Mouse (Mus musculus) left cerebral cortex, adult 9 months (tissue): Measurements from ENCODE around the gene Kxd1.

ENCODE experiments used
- DNase-seq, 2 experiments: peaks; one replicate each; pipeline ENCODE4 v3.0.0; 2022; ENCODE audit warnings: low spot score in 2 of 2

The Kxd1 gene

DNA sequence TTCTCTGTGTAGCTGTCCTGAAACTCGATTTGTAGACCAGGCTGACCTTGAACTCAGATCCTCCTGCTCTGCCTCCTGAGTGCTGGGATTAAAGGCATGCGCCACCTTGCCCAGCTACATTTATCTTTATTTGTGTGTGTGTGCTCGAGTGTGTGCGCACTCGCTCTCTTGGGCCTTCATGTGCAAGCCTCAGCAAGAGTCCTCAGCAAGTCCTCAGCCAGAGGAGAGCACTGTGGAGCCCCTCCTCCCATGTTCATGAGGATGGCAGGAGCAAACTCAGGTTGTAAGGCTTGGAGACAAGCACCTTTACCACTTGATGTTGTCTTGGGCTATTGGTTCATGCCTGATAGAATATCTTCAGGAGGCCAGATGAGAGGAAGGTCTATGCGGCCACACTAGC is 20.0 kb upstream of the Kxd1 start:
- DNase-seq, result no peak

DNA sequence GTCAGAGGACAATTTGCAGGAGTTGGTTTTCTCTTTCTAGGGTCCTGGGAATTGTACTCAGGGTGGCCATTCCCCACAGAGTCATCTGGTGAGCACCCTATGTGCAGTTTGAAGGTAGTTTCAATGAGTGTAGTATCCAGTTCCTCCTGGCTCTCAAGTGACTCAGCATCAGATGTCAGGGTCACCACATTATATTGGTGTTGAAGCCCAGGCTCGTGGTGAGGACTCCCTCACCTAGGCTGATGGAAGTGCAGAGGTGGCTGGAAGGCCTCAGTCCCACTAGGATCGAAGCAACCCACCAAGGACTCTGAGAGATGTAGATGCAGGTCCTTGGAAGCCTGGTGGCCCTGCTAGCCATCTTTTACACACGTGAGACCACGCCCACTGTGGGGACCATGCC is 18.7 kb upstream of the Kxd1 start:
- DNase-seq, result no peak

DNA sequence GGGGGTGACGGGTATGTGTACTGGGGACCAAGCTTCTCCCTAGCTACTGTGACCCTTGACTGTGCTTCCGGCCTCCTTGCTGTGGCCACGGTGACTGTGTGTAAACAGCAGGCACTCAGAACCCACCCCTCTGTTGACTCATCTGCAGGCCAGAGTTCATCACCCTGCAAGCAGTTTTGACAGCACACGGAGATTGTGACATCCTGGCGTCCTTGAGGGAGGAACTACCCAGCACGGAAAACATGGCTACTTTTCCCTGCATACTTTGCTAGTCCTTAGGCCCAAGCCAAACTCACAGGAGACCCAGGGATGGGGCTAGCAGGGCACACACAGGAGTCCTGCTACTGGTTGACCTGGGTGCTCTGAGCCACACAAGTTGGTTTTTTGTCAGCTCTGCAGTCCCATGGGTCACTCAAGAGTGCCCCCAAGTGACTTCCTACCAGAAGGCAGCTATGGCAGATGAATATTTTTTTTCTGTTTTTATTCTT is 16.5 kb upstream of the Kxd1 start:
- DNase-seq, result no peak

DNA sequence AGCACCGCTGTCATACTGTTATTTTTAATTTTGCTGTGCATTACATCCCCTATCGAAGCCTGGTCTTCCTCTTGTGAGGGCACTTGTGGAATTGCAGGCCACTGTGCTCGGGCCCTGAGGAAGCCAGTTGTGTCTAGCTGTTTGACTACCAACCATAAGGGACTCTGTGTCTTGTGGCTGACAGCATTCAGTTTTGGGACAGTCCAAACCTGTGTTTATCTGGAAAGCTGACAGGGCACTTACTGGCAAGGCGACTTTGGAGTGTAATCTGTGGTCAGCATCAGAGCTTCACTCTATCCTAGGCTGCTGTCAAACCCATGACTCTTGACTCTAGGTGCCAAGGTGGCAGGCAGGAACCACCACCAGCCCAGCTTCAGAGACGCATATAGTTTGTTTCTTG is 13.3 kb upstream of the Kxd1 start:
- DNase-seq, result no peak

DNA sequence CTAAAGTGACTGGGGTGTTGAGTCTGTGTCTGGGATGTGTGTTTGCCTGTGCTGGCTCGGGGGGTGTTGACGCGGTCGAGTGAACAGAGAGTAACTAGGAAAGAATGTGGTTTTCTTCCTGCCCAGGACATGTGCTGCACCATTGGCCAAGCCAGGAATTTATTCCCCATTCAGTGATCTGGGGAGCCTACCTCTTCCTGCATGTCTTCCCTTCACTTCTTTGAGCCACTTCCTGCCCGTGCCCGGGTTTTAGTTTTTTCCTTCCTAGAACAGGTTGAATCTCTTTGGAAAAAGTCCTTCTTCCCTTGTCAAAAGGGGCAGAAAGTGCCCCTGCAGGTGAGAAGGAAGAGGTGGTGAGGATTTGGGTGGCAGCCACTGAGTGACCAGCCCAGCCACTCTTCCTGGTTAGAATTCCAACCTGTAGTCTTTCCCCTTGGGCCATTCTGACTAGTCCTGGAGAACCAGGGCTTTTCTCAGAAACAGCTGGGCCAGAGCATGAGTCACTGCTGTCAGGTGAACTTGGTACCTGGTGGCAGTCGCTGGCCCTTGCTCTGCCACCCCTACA is 12.8 kb upstream of the Kxd1 start:
- no peak for DNase-seq

DNA sequence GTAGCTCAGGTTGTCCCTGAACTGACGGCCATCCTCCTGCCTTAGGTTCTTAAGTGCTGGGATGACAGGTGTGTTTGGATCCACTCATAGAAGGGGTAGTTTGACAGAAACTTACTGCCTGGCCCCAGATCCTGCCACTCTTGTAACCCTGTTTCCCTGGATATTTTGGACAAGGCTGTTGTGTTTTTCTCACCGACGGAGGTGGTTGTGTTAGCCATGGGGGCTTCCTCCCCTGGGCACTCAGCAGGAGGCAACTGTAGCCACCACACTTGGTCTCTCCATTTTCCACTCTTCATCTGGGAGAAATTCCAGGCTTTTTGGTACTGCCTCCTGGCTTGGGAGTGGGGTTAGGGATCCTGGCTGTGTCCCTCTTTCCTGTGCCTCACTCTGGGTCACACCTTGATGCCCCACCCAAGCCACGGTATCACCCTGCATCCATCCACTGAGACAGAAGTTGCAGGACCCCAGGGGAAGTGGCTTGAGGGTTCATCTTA is 12.3 kb upstream of the Kxd1 start:
- DNase-seq, result no peak

DNA sequence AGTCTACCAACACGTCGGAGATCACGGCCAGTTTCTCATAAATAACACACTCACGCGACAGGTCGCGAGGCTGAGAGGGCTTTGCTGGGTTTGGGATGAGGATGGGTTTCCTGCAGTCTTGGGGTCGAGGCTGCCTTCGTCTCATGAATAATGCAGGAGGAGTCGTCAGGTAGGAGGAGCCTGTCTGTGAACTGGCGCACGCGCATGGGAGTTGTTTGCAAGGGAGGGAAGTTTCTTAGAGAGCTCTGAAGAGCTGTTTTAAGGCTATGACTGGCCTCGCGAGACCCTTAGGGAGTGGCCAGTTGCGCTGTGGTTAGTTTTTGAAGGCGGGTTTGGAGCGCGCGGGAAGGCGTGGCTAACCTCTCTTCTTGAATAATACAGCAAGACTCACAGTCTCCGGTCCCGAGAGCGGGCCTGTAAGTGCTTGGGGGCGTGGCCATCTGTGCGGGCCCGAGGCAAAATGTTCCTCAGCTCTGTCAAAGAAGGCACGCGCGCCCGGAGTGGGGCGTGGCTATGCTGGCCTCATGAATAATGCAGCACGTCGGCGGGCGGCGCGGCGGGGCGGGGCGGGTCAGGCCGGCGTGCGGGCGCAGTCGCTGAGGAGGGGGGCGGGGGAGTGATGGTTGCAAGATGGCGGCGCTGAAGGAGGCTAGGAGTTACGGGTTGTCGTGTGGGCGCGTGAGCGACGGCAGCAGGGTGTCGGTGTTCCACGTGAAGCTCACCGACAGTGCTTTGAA is 11.5 kb upstream of the Kxd1 start, which contains the start of gene Ell:
Gene Ell, plus strand, starts transcription at position 381 of the 737 bp plus-strand sequence.
- peak; percentile 99 to 100 for DNase-seq

DNA sequence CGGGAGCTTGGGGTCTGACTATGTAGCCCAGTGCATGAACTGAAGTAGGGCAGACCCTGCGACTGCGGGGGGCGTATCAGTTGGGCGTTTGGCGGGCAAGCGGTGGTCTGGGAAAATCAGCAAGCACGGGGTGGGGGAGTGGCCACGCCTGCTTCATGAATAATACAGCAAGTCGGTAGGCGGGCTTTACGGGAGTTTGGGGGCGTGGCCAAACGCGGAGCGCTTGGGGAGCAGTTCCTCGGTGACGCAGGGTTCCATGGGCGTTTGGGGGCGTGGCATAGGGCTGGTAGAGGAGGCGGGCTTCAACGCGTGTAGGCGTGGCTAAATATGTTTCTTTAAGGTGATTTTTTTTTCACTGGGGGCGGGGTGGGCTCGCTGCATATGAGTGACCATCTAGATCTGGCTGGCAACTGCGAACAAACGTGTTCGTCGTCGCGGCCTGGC is 10.9 kb upstream of the Kxd1 start:
- DNase-seq, result peak; percentile 97 to 99

DNA sequence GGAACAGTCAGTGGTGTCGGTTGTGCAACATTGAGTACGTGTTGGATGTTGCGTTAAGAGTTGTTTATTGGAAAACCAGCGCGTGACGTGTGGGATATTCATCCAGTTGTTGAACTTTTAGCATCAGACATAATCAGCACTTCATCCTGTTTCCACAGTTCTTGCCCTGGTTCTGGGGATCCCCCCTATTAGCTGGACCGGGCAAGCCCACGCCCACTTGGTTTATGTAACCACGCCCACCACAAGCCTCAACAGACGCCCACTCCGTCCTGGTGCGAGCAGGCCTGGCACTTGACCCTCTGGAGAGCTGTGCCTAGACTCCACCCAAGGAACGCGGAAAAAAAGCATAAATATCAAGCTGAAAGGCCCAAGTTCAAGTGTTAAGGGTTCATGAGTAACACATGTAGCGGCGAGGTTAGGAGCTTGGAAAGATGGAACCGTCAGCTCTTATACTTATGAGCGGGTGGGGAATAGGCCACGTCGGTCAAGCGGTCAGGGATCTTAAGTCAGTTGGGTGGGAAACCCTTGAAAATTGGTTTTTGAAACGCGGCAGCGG is 10.3 kb upstream of the Kxd1 start:
- DNase-seq, result no peak

DNA sequence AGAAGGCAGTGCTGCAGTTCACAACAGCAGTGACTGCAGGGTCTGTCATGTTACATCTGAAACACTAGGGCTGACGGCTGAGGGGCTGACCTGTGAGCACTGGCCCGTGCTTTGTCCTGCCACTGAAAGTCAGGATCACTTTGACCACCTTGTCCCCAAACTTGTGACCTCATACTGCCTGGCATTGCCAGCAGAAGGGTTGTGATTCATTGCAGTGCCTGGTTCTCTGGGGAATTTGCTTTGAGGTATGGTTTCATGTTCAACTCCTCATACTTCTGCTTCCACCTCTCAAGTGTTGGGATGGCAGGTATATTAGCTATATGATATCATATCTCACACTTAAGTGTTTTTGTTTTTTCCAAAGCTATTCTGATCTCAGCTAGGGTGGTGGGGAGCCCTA is 7.9 kb upstream of the Kxd1 start:
- no peak for DNase-seq

DNA sequence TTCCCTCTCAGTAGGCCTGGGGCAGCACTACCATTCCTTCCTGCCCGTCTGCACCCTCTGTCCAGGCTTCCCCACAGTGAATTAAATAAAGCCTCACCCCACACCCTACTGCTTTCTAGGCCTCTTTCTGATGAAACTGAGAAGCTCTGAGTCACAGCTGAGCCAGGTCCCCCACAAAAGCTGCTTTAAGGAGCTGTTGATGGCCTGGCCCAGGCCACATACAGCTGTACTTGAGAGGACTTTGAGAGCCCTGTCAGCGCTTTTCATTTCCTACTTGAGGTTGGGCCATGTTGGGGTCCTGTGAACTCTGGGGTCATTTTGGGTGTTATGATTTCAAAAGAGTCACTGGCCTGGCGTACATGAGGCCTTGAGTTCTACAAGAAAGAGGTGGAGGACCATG is 7.5 kb upstream of the Kxd1 start:
- no peak for DNase-seq

DNA sequence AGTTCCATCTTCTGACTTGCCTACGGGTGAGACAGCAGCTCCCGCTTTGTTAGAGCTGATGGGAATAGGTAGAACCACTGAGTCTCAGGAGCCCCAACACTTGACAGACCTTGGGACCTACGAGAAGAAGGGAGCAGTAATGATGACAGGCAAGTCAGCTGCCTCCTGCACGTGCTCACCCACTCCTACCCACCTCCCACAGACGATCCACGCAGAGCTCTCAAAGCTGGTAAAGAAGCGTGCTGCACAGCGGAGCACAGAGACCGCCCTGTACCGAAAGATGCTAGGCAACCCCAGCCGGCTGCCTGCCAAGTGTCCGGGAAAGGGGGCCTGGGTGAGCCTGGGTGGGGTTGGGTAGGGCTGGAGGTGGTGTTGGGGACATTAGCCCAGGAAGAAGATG is 6.5 kb upstream of the Kxd1 start:
- no peak for DNase-seq

DNA sequence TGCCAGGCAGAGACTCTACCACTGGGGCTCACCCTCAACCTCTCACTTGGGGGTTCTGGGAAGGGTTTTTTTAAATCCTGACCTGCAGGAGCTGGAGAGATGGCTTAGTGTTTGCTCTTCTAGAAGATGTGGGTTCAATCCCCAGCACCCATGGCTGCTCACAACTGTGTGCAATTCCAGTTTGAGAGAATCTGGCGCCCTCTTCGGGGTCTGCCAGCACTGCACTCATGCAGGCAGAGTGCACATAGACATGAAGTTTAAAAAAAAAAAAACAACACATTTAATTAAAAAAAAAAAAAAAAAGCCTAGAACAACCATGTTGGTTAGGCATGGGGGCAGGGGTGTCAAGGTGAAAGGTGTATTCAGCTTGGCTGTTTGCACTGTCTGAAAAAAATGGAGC is 2.6 kb upstream of the Kxd1 start:
- no peak for DNase-seq

DNA sequence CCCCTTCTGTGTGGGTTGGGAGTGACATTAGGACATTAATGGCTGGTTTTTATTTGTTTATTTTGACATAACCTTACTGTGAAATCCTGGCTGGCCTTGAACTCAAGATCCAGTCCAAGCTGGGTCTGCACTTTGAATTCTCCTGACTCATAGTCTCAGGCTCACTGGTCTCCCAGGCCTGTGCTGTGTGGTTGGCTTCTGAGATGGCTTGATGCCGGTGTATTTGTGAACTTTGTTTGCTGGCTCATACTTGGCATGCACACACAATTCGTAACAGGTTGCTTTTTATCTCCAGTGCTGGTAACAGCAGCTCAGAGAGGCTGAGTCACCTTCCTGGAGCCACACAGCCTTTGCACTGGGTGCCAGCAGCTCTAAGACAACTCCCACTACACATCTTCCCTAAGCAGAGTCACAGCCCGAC is 2.0 kb upstream of the Kxd1 start:
- no peak for DNase-seq

DNA sequence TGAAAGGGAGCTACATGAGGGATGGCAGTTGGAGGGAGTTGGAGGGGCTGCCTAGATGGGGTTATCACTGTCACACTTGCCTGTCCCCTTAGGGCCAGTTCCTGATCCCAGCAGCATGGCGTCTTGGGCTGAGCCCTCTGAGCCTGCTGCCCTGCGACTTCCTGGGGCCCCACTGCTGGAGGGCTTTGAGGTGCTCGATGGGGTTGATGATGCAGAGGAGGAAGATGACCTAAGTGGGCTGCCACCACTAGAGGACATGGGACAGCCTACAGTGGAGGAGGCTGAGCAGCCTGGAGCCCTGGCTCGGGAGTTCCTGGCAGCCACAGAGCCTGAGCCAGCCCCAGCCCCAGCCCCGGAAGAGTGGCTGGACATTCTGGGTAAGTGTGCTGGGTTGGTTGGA is 1.5 kb upstream of the Kxd1 start:
- no peak for DNase-seq

DNA sequence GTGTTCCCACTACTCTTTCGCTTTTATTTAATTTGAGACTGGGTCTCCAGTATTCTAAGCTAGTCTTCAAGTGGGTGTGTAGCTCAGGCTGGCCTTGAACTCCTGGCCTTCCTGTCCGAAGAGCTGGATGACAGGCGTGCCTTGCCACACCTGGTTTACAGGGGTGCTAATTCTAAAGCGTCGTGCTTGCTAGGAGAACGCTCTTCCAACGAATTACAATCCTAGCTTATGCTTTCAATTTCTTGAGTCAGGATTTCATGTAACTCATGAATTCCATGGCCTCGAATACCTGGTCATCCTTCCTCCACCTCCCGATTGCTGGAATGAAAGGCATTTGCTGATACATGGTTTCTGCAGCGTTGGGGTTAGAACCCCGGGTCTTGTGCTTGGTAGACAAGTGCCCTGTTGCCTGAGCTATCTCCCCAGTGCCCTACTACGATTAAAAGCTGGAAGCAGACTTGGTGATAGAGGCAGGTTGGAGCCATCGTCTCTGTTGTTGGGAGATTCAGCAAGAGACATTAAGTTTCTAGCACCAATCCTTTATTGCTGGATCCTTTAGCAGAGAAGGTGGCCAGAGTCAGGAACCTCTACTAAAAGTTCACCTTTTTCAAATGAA is 534 bp upstream of the Kxd1 start:
- DNase-seq, result no peak

DNA sequence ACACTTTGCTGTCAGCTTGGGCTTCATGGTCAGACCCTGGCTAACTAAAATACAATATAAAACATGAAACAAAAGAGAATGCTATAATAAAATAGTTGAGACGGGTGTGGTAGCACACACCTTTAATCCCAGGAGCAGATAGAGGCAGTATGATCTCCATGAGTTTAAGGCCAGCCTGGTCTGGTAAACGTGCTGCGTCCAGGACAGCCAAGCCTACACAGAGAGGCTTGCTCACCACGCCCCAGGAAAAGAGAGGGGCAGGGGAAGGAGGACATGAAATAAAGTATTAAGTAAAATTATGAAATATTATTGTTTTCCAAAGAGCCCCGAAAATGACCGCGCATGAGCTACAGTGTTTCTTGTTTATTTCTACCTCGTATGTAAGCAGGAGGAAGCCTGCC is 645 bp downstream of the Kxd1 start:
- no peak for DNase-seq

DNA sequence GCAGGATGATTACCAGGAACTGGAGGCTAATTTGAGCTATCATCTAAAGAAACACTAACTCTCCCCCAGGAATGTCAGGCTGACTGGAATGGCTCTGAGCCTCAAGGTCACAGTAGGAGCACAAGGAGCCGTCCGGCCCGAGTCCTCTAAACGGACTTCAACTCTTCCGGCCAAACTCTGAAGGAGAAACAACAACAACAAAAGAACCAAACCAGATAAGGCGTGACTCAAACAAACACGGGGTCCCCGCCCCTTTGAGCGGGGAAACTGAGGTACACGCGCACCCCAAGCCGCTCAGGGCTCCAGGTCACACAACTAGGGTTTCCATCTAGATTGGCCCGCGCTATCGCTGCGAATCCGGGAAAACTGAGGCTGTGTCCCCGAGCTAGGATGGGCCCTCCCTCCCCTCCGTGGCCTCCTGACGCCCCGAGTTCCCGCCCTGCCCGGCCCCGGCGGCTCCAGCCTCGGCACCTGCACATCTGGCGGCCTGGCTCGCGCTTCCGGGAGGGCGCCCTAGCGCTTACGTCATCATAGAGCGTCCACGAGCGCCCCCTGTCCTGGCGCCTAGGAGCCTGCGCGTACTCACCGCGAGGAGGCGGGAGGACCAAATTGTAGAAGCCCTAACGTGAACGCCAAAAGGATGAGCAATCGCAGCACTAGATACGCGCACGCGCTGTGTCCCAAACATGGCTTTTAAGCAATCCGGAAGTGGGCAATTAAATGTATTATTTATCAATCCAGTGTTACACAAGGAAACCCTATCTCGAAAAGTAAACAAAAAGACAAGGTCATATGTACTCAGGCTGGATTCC is 5.0 kb downstream of the Kxd1 start:
- peak; percentile 93 to 97 for DNase-seq

DNA sequence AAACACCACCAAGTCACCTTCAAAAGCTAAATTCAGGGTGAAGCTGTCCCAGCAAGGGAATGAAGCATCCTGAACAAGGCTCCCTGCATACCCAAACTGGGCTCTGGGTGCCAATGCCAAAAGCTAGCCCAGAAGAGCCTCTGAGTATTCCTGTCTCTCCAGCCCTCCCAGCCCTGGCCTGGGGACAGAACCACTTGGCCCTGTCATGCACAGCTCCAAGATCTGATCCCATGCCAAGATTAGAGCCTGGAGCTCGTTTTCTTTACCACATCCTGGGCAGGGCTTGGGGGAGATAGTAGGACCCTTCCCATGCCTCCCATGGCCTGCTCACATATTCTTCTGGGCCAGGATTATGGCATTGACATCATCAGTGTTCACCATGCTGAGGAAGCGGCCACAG is 8.2 kb downstream of the Kxd1 start:
- DNase-seq, result no peak

DNA sequence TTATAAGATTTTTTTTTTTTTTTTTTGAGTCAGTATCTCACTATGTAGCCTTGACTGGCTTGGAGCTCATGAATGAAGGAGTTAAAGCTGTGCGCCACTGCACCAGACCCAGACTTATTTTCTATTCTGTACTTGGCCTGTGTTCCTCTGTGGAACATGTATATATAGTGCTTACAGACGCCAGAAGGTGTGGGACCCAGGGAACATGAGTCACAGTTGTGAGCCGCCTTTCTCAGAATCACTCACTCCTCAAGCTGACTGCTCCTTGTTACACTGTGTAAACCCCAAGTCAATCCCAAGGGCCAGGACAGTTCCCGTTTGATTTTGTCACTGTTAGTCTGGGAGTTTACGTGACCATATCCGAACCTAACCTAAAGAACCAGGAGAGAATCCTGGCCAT is 8.7 kb downstream of the Kxd1 start:
- no peak for DNase-seq

DNA sequence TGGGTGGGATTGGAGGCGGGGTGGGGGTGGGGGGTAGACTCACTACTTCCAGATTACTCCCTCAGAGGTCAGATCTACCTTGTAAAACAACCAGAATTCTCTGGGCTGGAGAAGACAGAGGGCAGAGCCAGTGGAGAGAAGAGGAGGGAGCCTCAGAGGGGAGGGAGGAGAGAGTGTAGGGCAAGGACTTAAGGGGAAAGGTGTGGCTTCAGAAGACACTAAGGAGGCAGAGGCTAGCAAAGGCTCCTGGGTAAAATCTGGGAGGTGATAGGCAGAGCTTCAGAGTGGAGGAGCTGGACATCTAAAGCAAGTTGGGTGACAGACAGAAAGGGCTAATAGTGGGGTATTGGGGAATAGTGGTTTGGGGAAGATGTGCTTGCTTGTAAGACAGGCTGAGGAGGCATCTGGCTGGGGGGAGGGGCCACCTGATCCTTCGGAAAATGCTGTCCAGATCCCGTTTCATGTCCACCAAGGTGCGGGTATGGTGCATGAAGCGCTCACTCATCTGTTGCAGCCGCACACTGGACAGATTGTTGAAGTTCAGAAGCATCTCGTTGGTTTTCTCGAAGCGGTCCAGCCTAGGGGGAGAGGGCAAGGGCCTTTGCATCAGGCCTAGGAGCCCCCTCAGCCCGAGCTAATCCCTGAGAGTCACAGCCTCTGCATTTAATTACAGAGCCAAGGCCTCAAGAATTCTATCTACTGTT is 9.7 kb downstream of the Kxd1 start:
- DNase-seq, result no peak
